Mouse (Mus musculus) adrenal gland, postnatal 14 days (tissue): ENCODE results near the gene Mrpl14. TPM values are rescaled to one million over a fixed set of nuclear protein-coding genes. Genes with fewer than 3 reads are reported as not detected.
A peak's percentile ranks its signal among the peaks of the same experiment; 100 is the strongest.

ENCODE experiments used
- DNase-seq: peaks from one replicate; pipeline ENCODE4 v3.0.0; 2021; ENCODE audit warnings: mixed read lengths
- long read RNA-seq, 2 experiments: library from polyadenylated mRNA; stranded (forward); transcript quantifications; one replicate each; pipeline ENCODE4 v2.0.0; 2021
- total RNA-seq: library from RNA; stranded (reverse); gene quantifications from 2 replicates; pipeline ENCODE4 v1.2.3, GENCODE M21; 2021

Mrpl14 gene
- total RNA-seq: 119 and 122 TPM in 2 replicates
- long read RNA-seq, experiment 1, transcript Mrpl14-201 (3 exons, 645 nt): major isoform, 102 of 111 reads
- long read RNA-seq, experiment 1, partial matches to known transcripts: 0 of 111 reads
- long read RNA-seq, experiment 1, other reads (novel, unspliced or antisense): 3 of 111 reads
- long read RNA-seq, experiment 2, transcript Mrpl14-201 (3 exons, 645 nt): major isoform, 135 of 142 reads
- long read RNA-seq, experiment 2, partial matches to known transcripts: 6 of 142 reads
- long read RNA-seq, experiment 2, other reads (novel, unspliced or antisense): 0 of 142 reads

- peak; percentile 97 for DNase-seq
Observed at GRCm38 (mm10) chr17:45686093-45686619, at the start of gene Mrpl14. TSS of gene Mrpl14 (plus strand) at chr17:45686322.

- DNase-seq: no peak
Observed at GRCm38 (mm10) chr17:45638596-45639295, 47.4 kb upstream of the Mrpl14 start.

- DNase-seq: no peak
Observed at GRCm38 (mm10) chr17:45641981-45642380, 44.1 kb upstream of the Mrpl14 start.

GRCm38 (mm10) chr17:45642701-45643100 is 43.4 kb upstream of the Mrpl14 start:
- peak; percentile 88 for DNase-seq

GRCm38 (mm10) chr17:45644185-45644584 is 41.9 kb upstream of the Mrpl14 start:
- DNase-seq: no peak

GRCm38 (mm10) chr17:45653233-45653632 is 32.9 kb upstream of the Mrpl14 start:
- no peak for DNase-seq

- DNase-seq: peak; percentile 61
Observed at GRCm38 (mm10) chr17:45655820-45656219, 30.3 kb upstream of the Mrpl14 start.

GRCm38 (mm10) chr17:45659225-45659624 is 26.9 kb upstream of the Mrpl14 start, which contains the start of gene Capn11:
TSS of gene Capn11 (minus strand) at chr17:45659325.
- no peak for DNase-seq

GRCm38 (mm10) chr17:45663106-45663919 is 22.8 kb upstream of the Mrpl14 start:
- peak; percentile 87 for DNase-seq

- DNase-seq: no peak
Observed at GRCm38 (mm10) chr17:45664608-45665007, 21.5 kb upstream of the Mrpl14 start.

- DNase-seq: no peak
Observed at GRCm38 (mm10) chr17:45666091-45666490, 20.0 kb upstream of the Mrpl14 start.

- DNase-seq: no peak
Observed at GRCm38 (mm10) chr17:45667481-45667880, 18.6 kb upstream of the Mrpl14 start.

- peak; percentile 58 for DNase-seq
Observed at GRCm38 (mm10) chr17:45667986-45668385, 18.1 kb upstream of the Mrpl14 start.

- DNase-seq: no peak
Observed at GRCm38 (mm10) chr17:45671821-45672220, 14.3 kb upstream of the Mrpl14 start.

GRCm38 (mm10) chr17:45672598-45672997 is 13.5 kb upstream of the Mrpl14 start:
- DNase-seq: no peak

- DNase-seq: peak; percentile 81
Observed at GRCm38 (mm10) chr17:45678106-45678505, 8.0 kb upstream of the Mrpl14 start.

- peak; percentile 76 for DNase-seq
Observed at GRCm38 (mm10) chr17:45680391-45680980, 5.6 kb upstream of the Mrpl14 start.

GRCm38 (mm10) chr17:45681588-45681987 is 4.5 kb upstream of the Mrpl14 start:
- no peak for DNase-seq

- no peak for DNase-seq
Observed at GRCm38 (mm10) chr17:45682843-45683242, 3.3 kb upstream of the Mrpl14 start.

GRCm38 (mm10) chr17:45684667-45685131 is 1.4 kb upstream of the Mrpl14 start:
- no peak for DNase-seq

- peak; percentile 71 for DNase-seq
Observed at GRCm38 (mm10) chr17:45685171-45686092, 690 bp upstream of the Mrpl14 start.
